ENCODE assay signal across 8 mouse cellular contexts in genomic region chrX:134541955-134542308, GRCm38 (mm10). TPM values are rescaled to one million over a fixed set of nuclear protein-coding genes. Genes with fewer than 3 reads are reported as not detected.
DNase-seq lines count a peak whose midpoint lies in the region; ATAC-seq and TF ChIP-seq lines count a peak whose summit lies in the region.

No protein-coding gene starts in this region.

- WGBS in liver, adult 2 months: under 1% methylated on average over 6 of the region's 6 CpGs
- WGBS in embryonic facial prominence, embryonic 13.5 days: 23% methylated on average over 6 of the region's 6 CpGs
- 20% methylated on average over 6 of the region's 6 CpGs for WGBS in intestine, postnatal 0 days
- WGBS in neural tube, embryonic 13.5 days: 21% methylated on average over 6 of the region's 6 CpGs

- no peak for TF ChIP-seq POLR2A in liver, adult 2 months (IDR thresholded peaks at IDR 0.05; ENCODE audit: extremely low read depth, insufficient read depth, low read length)

- no peak for TF ChIP-seq CTCF in liver, adult 2 months (IDR thresholded peaks at IDR 0.05; ENCODE audit: low read depth, low read length)
- no peak for TF ChIP-seq CTCF in intestine, postnatal 0 days (IDR thresholded peaks at IDR 0.05; ENCODE audit: low read depth)

- H3K36me3 ChIP-seq in liver, adult 2 months (ENCODE audit: control insufficient read depth, insufficient read depth, low read length): peaks cover 1% of the 10 kb centered on the region; the same call in 1 of the 2 replicates
- H3K36me3 ChIP-seq in embryonic facial prominence, embryonic 13.5 days: no peaks in the 10 kb centered on the region
- H3K36me3 ChIP-seq in intestine, postnatal 0 days (ENCODE audit: control insufficient read depth, insufficient read depth): no peaks in the 10 kb centered on the region
- H3K36me3 ChIP-seq in neural tube, embryonic 13.5 days: no peaks in the 10 kb centered on the region

- H3K9ac ChIP-seq in liver, adult 2 months (ENCODE audit: low read depth, low read length): no peak overlapping the region
- peak overlapping the region; percentile 71 for H3K9ac ChIP-seq in embryonic facial prominence, embryonic 13.5 days
- peak overlapping the region; percentile 54; the same call in 1 of the 2 replicates for H3K9ac ChIP-seq in intestine, postnatal 0 days (ENCODE audit: low read depth, low read length)
- peak overlapping the region; percentile 58 for H3K9ac ChIP-seq in neural tube, embryonic 13.5 days

- no peak for DNase-seq in liver, adult 2 months (ENCODE audit: extremely low read depth, low read depth, low spot score)
- DNase-seq in liver: no peak
- no peak for DNase-seq in spleen, postnatal 36 days (ENCODE audit: low spot score in 2 of 2)
- no peak for DNase-seq in testis, postnatal 14 days (ENCODE audit: low spot score)
- DNase-seq in thymus, adult 18-20 months: no peak

- no peaks in the 10 kb centered on the region for H3K79me2 ChIP-seq in liver, adult 2 months (ENCODE audit: control insufficient read depth, insufficient read depth, low read length)

- ATAC-seq in embryonic facial prominence, embryonic 13.5 days (ENCODE audit: insufficient number of reproducible peaks, insufficient read depth, low FRiP score, low TSS enrichment, low read depth): no peak
- no peak for ATAC-seq in intestine, postnatal 0 days
- peak; percentile 20; the same call in 1 of the 2 replicates for ATAC-seq in neural tube, embryonic 13.5 days (ENCODE audit: low read depth)

- no peaks in the 10 kb centered on the region for H3K27me3 ChIP-seq in liver, adult 2 months (ENCODE audit: control insufficient read depth, insufficient read depth, low read length)
- H3K27me3 ChIP-seq in embryonic facial prominence, embryonic 13.5 days: no peaks in the 10 kb centered on the region
- H3K27me3 ChIP-seq in intestine, postnatal 0 days (replicated peaks; ENCODE audit: control insufficient read depth, insufficient read depth, low read length): no peaks in the 10 kb centered on the region
- no peaks in the 10 kb centered on the region for H3K27me3 ChIP-seq in neural tube, embryonic 13.5 days

- no peak overlapping the region for H3K27ac ChIP-seq in liver, adult 2 months (replicated peaks; ENCODE audit: insufficient read depth, low read depth, low read length)
- H3K27ac ChIP-seq in embryonic facial prominence, embryonic 13.5 days: peak overlapping the region; percentile 87
- H3K27ac ChIP-seq in intestine, postnatal 0 days (ENCODE audit: low read depth, low read length): peak overlapping the region; percentile 87; the same call in 1 of the 2 replicates
- H3K27ac ChIP-seq in neural tube, embryonic 13.5 days (replicated peaks): 0 out of 2 replicates have a peak overlapping the region, but pooled peaks have one; percentile 54

- peak overlapping the region; percentile 53 for H3K4me2 ChIP-seq in embryonic facial prominence, embryonic 13.5 days
- H3K4me2 ChIP-seq in intestine, postnatal 0 days (replicated peaks; ENCODE audit: low read depth): peak overlapping the region; percentile 69
- H3K4me2 ChIP-seq in neural tube, embryonic 13.5 days: peak overlapping the region; percentile 67

- H3K9me3 ChIP-seq in embryonic facial prominence, embryonic 13.5 days: no peaks in the 10 kb centered on the region
- H3K9me3 ChIP-seq in intestine, postnatal 0 days (ENCODE audit: control insufficient read depth): no peaks in the 10 kb centered on the region
- no peaks in the 10 kb centered on the region for H3K9me3 ChIP-seq in neural tube, embryonic 13.5 days

- H3K4me3 ChIP-seq in liver, adult 2 months (ENCODE audit: insufficient read depth, low read depth, low read length): peak overlapping the region; percentile 99; the same call in 1 of the 2 replicates
- peak overlapping the region; percentile 54 for H3K4me3 ChIP-seq in embryonic facial prominence, embryonic 13.5 days
- peak overlapping the region; percentile 52 for H3K4me3 ChIP-seq in intestine, postnatal 0 days (ENCODE audit: low read depth, low read length)
- peak overlapping the region; percentile 50 for H3K4me3 ChIP-seq in neural tube, embryonic 13.5 days

- H3K4me1 ChIP-seq in liver, adult 2 months (ENCODE audit: control insufficient read depth, insufficient read depth, low read length): peaks cover 2% of the 10 kb centered on the region; the same call in 1 of the 2 replicates
- H3K4me1 ChIP-seq in embryonic facial prominence, embryonic 13.5 days: no peaks in the 10 kb centered on the region
- H3K4me1 ChIP-seq in intestine, postnatal 0 days (replicated peaks; ENCODE audit: control insufficient read depth, insufficient read depth, low read length): no peaks in the 10 kb centered on the region
- no peaks in the 10 kb centered on the region; the same call in 1 of the 2 replicates for H3K4me1 ChIP-seq in neural tube, embryonic 13.5 days (replicated peaks)

RNA-seq across cellular contexts. Expression of gene Timm8a1, which starts 0.3 kb away (rescaled TPM):
- 29.4 and 39.0 TPM in 2 replicates for total RNA-seq in liver, adult 2 months (2014; rRNA removed)
- 3.6 and 3.8 TPM in 2 replicates for polyA plus RNA-seq in liver, adult 2 months (2012; rRNA removed)
- 66.8 and 78.8 TPM in 2 replicates for polyA plus RNA-seq in embryonic facial prominence, embryonic 13.5 days (2015; fragmentation: Nextera tagmentation; extraction: Ambion mirVana)
- 68.6 and 71.5 TPM in 2 replicates for polyA plus RNA-seq in intestine, postnatal 0 days (2015; fragmentation: Nextera tagmentation; extraction: Ambion mirVana)
- polyA plus RNA-seq in neural tube, embryonic 13.5 days (2015; fragmentation: Nextera tagmentation; extraction: Ambion mirVana): 48.6 and 51.6 TPM in 2 replicates

RNA-seq across cellular contexts. Expression of gene Btk, which starts 41.4 kb away (rescaled TPM):
- total RNA-seq in liver, adult 2 months (2014; rRNA removed): 0.83 and 0.87 TPM in 2 replicates
- 0.25 and 0.35 TPM in 2 replicates for polyA plus RNA-seq in liver, adult 2 months (2012; rRNA removed)
- polyA plus RNA-seq in embryonic facial prominence, embryonic 13.5 days (2015; fragmentation: Nextera tagmentation; extraction: Ambion mirVana): 1.4 and 1.5 TPM in 2 replicates
- polyA plus RNA-seq in intestine, postnatal 0 days (2015; fragmentation: Nextera tagmentation; extraction: Ambion mirVana): 0.81 and 0.83 TPM in 2 replicates
- 0.94 and 1.0 TPM in 2 replicates for polyA plus RNA-seq in neural tube, embryonic 13.5 days (2015; fragmentation: Nextera tagmentation; extraction: Ambion mirVana)

RNA-seq across cellular contexts. Expression of gene Rpl36a, which starts 43.5 kb away (rescaled TPM):
- total RNA-seq in liver, adult 2 months (2014; rRNA removed): 349 and 403 TPM in 2 replicates
- polyA plus RNA-seq in liver, adult 2 months (2012; rRNA removed): 77.1 and 85.4 TPM in 2 replicates
- polyA plus RNA-seq in embryonic facial prominence, embryonic 13.5 days (2015; fragmentation: Nextera tagmentation; extraction: Ambion mirVana): 430 and 455 TPM in 2 replicates
- polyA plus RNA-seq in intestine, postnatal 0 days (2015; fragmentation: Nextera tagmentation; extraction: Ambion mirVana): 308 and 311 TPM in 2 replicates
- 191 and 228 TPM in 2 replicates for polyA plus RNA-seq in neural tube, embryonic 13.5 days (2015; fragmentation: Nextera tagmentation; extraction: Ambion mirVana)

RNA-seq across cellular contexts. Expression of gene Gla, which starts 59.0 kb away (rescaled TPM):
- total RNA-seq in liver, adult 2 months (2014; rRNA removed): 5.2 and 5.7 TPM in 2 replicates
- 1.2 and 1.6 TPM in 2 replicates for polyA plus RNA-seq in liver, adult 2 months (2012; rRNA removed)
- 4.0 and 4.5 TPM in 2 replicates for polyA plus RNA-seq in embryonic facial prominence, embryonic 13.5 days (2015; fragmentation: Nextera tagmentation; extraction: Ambion mirVana)
- 25.9 and 26.2 TPM in 2 replicates for polyA plus RNA-seq in intestine, postnatal 0 days (2015; fragmentation: Nextera tagmentation; extraction: Ambion mirVana)
- polyA plus RNA-seq in neural tube, embryonic 13.5 days (2015; fragmentation: Nextera tagmentation; extraction: Ambion mirVana): 3.4 and 4.2 TPM in 2 replicates

RNA-seq across cellular contexts. Expression of gene Hnrnph2, which starts 59.0 kb away (rescaled TPM):
- total RNA-seq in liver, adult 2 months (2014; rRNA removed): 33.6 and 42.8 TPM in 2 replicates
- 6.7 and 9.0 TPM in 2 replicates for polyA plus RNA-seq in liver, adult 2 months (2012; rRNA removed)
- 151 and 169 TPM in 2 replicates for polyA plus RNA-seq in embryonic facial prominence, embryonic 13.5 days (2015; fragmentation: Nextera tagmentation; extraction: Ambion mirVana)
- polyA plus RNA-seq in intestine, postnatal 0 days (2015; fragmentation: Nextera tagmentation; extraction: Ambion mirVana): 81.7 and 88.7 TPM in 2 replicates
- polyA plus RNA-seq in neural tube, embryonic 13.5 days (2015; fragmentation: Nextera tagmentation; extraction: Ambion mirVana): 154 and 171 TPM in 2 replicates

Comparison
In these comparisons a context has a peak if more than half of its experiments do, and no peak if none do; other contexts are left out.
1. RNA of gene Timm8a1, which starts 0.3 kb away (polyA plus RNA-seq): 66.8 to 78.8 TPM in embryonic facial prominence, embryonic 13.5 days, 68.6 to 71.5 TPM in intestine, postnatal 0 days and 48.6 to 51.6 TPM in neural tube, embryonic 13.5 days; 3.6 to 3.8 TPM in liver, adult 2 months; every median in the first group is over 10 times any median in the second.
2. Peak in every context shown above with its lines, with median percentiles within 50 percentile points of each other: H3K4me3 ChIP-seq and H3K4me2 ChIP-seq.